In the genomic region with DNA sequence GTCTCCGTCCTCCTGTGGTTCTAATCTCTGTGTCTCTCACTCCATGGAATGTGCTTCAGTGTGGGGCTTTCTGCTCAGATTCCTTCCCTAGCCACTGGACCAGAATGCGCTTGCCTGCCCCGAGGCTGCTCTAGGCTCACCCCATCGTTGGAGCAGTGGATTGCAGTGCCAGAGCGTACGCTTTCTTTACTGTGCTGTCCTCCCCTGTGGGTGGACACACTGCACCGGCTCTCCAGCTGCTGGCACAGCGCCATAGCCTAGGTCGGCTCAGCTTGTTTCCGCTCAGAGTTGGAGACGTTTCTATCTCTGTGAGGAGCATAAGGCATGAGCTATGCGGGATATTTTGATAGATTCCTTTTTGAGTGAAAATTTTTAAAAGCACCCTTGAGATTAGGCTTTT, we compare ENCODE assay signal across 8 mouse cellular contexts. TPM values are rescaled to one million over a fixed set of nuclear protein-coding genes. Genes with fewer than 3 reads are reported as not detected.
A peak's percentile ranks its signal among the peaks of the same experiment; 100 is the strongest.
DNase-seq lines count a peak whose midpoint lies in the region; ATAC-seq lines count a peak whose summit lies in the region.

No protein-coding gene starts in this region.

- no peak overlapping the region for H3K27ac ChIP-seq in neural tube, embryonic 11.5 days (ENCODE audit: low read depth, low read length)
- peak overlapping the region; percentile 52; the same call in 1 of the 2 replicates for H3K27ac ChIP-seq in kidney, embryonic 14.5 days (ENCODE audit: low read depth, low read length)

- no peak overlapping the region for H3K4me2 ChIP-seq in neural tube, embryonic 11.5 days (ENCODE audit: low read depth)
- no peak overlapping the region for H3K4me2 ChIP-seq in kidney, embryonic 14.5 days (replicated peaks; ENCODE audit: low read depth, low read length)

- H3K4me1 ChIP-seq in neural tube, embryonic 11.5 days (ENCODE audit: control insufficient read depth, insufficient read depth, low read length), result no peaks in the 10 kb centered on the region; the same call in 1 of the 2 replicates
- H3K4me1 ChIP-seq in kidney, embryonic 14.5 days (ENCODE audit: control insufficient read depth, insufficient read depth, low read length), result peaks cover 58% of the 10 kb centered on the region

- no peaks in the 10 kb centered on the region for H3K9me3 ChIP-seq in neural tube, embryonic 11.5 days (ENCODE audit: control insufficient read depth, low read length)
- H3K9me3 ChIP-seq in kidney, embryonic 14.5 days (ENCODE audit: control insufficient read depth, low read length), result no peaks in the 10 kb centered on the region

- no peak overlapping the region for H3K4me3 ChIP-seq in neural tube, embryonic 11.5 days (ENCODE audit: low read depth, low read length)
- H3K4me3 ChIP-seq in kidney, embryonic 14.5 days (ENCODE audit: low read length), result no peak overlapping the region

- no peaks in the 10 kb centered on the region for H3K36me3 ChIP-seq in neural tube, embryonic 11.5 days (ENCODE audit: control insufficient read depth, insufficient read depth, low read length)
- H3K36me3 ChIP-seq in kidney, embryonic 14.5 days (ENCODE audit: control insufficient read depth, insufficient read depth, low read length), result no peaks in the 10 kb centered on the region

- WGBS in neural tube, embryonic 11.5 days, result 77% methylated on average over 12 of the region's 12 CpGs
- 38% methylated on average over 12 of the region's 12 CpGs for WGBS in kidney, embryonic 14.5 days

- no peaks in the 10 kb centered on the region for H3K27me3 ChIP-seq in neural tube, embryonic 11.5 days (ENCODE audit: control insufficient read depth, insufficient read depth, low read length)
- no peaks in the 10 kb centered on the region for H3K27me3 ChIP-seq in kidney, embryonic 14.5 days (ENCODE audit: control insufficient read depth, insufficient read depth, low read length)

- ATAC-seq in neural tube, embryonic 11.5 days (ENCODE audit: insufficient read depth, low FRiP score, low TSS enrichment), result no peak
- peak; percentile 73 for ATAC-seq in kidney, embryonic 14.5 days (ENCODE audit: low FRiP score, low TSS enrichment)
- ATAC-seq in monocyte, adult 5-6 weeks (replicated peaks; ENCODE audit: insufficient number of reproducible peaks, low FRiP score, low TSS enrichment, poor library complexity, severe bottlenecking), result no peak

- no peak overlapping the region for H3K9ac ChIP-seq in neural tube, embryonic 11.5 days (ENCODE audit: low read length)
- H3K9ac ChIP-seq in kidney, embryonic 14.5 days (ENCODE audit: low read depth, low read length), result no peak overlapping the region

- peak; percentile 25 for DNase-seq in neural tube, embryonic 11.5 days (ENCODE audit: low spot score)
- no peak for DNase-seq in neural tube, embryonic 10.5 days (ENCODE audit: extremely low spot score, low spot score)
- peak; percentile 69 for DNase-seq in cerebellum, adult 11-12 months
- DNase-seq in heart, adult 8-10 months (ENCODE audit: low spot score), result peak; percentile 57
- peak; percentile 67 to 83 for DNase-seq in lung, postnatal 4 days
- peak; percentile 55 for DNase-seq in thymus, postnatal 25 days

RNA-seq across cellular contexts. Expression of a gene that starts 31.4 kb away (rescaled TPM):
- 22.9 and 23.1 TPM in 2 replicates for polyA plus RNA-seq in neural tube, embryonic 11.5 days (2014; fragmentation: Nextera tagmentation; extraction: Ambion mirVana)
- 10 to 100 TPM; 29.0 to 32.4 (median 30.3) TPM for total RNA-seq in heart, adult 8-10 months (2022)
- polyA plus RNA-seq in kidney, embryonic 14.5 days (2014; fragmentation: Nextera tagmentation; extraction: Ambion mirVana), result 27.6 and 44.5 TPM in 2 replicates
- total RNA-seq in monocyte, adult 5-6 weeks (2017), result 15.8 to 19.0 TPM (median 18.0 TPM) in 3 replicates
